Mouse (Mus musculus) CH12.LX (cell line): ENCODE measurements at regions not wholly inside any gene's neighbourhood (a gene's known extent, or its start where the extent isn't known, plus 50 kb on each side); places are given as distances from the start of the nearest gene placed in this dataset.

ENCODE experiments used
- DNase-seq: peaks from one replicate; pipeline ENCODE4 v3.0.0-alpha.2; 2013; ENCODE audit errors: extremely low read depth
- H3K27ac ChIP-seq: 2 replicates; pipeline ENCODE4 v1.5.1; 2012; ENCODE audit warnings: low read depth, mild to moderate bottlenecking, control low read depth, moderate library complexity; ENCODE audit not compliant: insufficient read depth
- H3K27me3 ChIP-seq: replicated peaks from 2 replicates; pipeline ENCODE3; 2012; ENCODE audit warnings: inconsistent platforms
- H3K36me3 ChIP-seq, 2 experiments: replicated peaks in 1 of 2; 2 replicates each; pipeline versions ENCODE3 to v1.6.1; 2012; ENCODE audit warnings: inconsistent platforms in 1 of 2, low read length in 1 of 2, mild to moderate bottlenecking in 1 of 2, mixed read lengths in 1 of 2, moderate library complexity in 1 of 2; ENCODE audit not compliant: control insufficient read depth in 1 of 2, insufficient read depth in 1 of 2
- H3K4me1 ChIP-seq, 2 experiments: 2 replicates each; pipeline ENCODE4 v1.6.1; 2012; ENCODE audit warnings: inconsistent platforms in 1 of 2, moderate library complexity in 1 of 2; ENCODE audit not compliant: insufficient read depth in 2 of 2, control insufficient read depth in 1 of 2
- H3K4me2 ChIP-seq: 2 replicates; pipeline ENCODE4 v1.6.1; 2012; ENCODE audit warnings: low read depth, mild to moderate bottlenecking, control low read depth; ENCODE audit not compliant: poor library complexity, insufficient read depth, severe bottlenecking
- H3K4me3 ChIP-seq, 3 experiments: fragments of 150-350 bp in 1 of 3; sonication (generic) in 1 of 3; replicated peaks in 1 of 3; 2 replicates each; pipeline versions ENCODE3 to v1.5.1; 2011 to 2012; ENCODE audit warnings: low read depth in 2 of 3, low read length in 2 of 3, mild to moderate bottlenecking in 2 of 3, moderate library complexity in 2 of 3, control low read depth in 1 of 3, improper control_type of control experiment in 1 of 3, inconsistent platforms in 1 of 3, mixed read lengths in 1 of 3; ENCODE audit not compliant: poor library complexity in 1 of 3
- H3K79me2 ChIP-seq: replicated peaks from 2 replicates; pipeline ENCODE4 v1.6.1; 2012; ENCODE audit warnings: mild to moderate bottlenecking, moderate library complexity; ENCODE audit not compliant: control insufficient read depth, poor library complexity, insufficient read depth, severe bottlenecking; ENCODE audit errors: extremely low read depth
- H3K9ac ChIP-seq: 2 replicates; pipeline ENCODE4 v1.6.1; 2012; ENCODE audit warnings: low read depth, mild to moderate bottlenecking, control low read depth, moderate library complexity; ENCODE audit not compliant: insufficient read depth
- H3K9me3 ChIP-seq: replicated peaks from 2 replicates; pipeline ENCODE3; 2012; ENCODE audit warnings: low read length, inconsistent platforms, mixed read lengths
- BHLHE40 ChIP-seq: IDR thresholded peaks from 2 replicates; pipeline ENCODE4 v1.6.1; 2011; ENCODE audit warnings: mild to moderate bottlenecking, low read depth, low read length, improper control_type of control experiment
- CHD1 ChIP-seq: IDR thresholded peaks from 2 replicates; pipeline ENCODE4 v1.6.1; 2012; ENCODE audit warnings: low read depth, low read length, improper control_type of control experiment, inconsistent platforms
- CHD2 ChIP-seq: IDR thresholded peaks from 2 replicates; pipeline ENCODE4 v1.6.1; 2011; ENCODE audit warnings: low read length, improper control_type of control experiment
- CTCF ChIP-seq, 2 experiments: IDR thresholded peaks in 1 of 2; conservative IDR thresholded peaks in 1 of 2; 2 replicates each; pipeline ENCODE4 v1.5.1; 2011 to 2012; ENCODE audit warnings: low read depth in 2 of 2, low read length in 2 of 2, improper control_type of control experiment in 1 of 2, inconsistent platforms in 1 of 2, mild to moderate bottlenecking in 1 of 2, moderate library complexity in 1 of 2
- E2F4 ChIP-seq: IDR thresholded peaks from 2 replicates; pipeline ENCODE4 v1.6.1; 2011; ENCODE audit warnings: low read depth, low read length, improper control_type of control experiment; ENCODE audit not compliant: insufficient replicate concordance
- ELF1 ChIP-seq: IDR thresholded peaks from 2 replicates; pipeline ENCODE4 v1.6.1; 2014; ENCODE audit warnings: low read depth, mild to moderate bottlenecking, inconsistent platforms, low read length, improper control_type of control experiment
- EP300 ChIP-seq: IDR thresholded peaks from 2 replicates; pipeline ENCODE4 v1.6.1; 2011; ENCODE audit warnings: low read length, improper control_type of control experiment
- ETS1 ChIP-seq: conservative IDR thresholded peaks from 2 replicates; pipeline ENCODE4 v1.6.1; 2012; ENCODE audit warnings: low read depth, mild to moderate bottlenecking, inconsistent platforms, low read length, improper control_type of control experiment, moderate library complexity
- GABPA ChIP-seq: IDR thresholded peaks from 2 replicates; pipeline ENCODE4 v1.6.1; 2012; ENCODE audit warnings: low read depth, low read length, improper control_type of control experiment, inconsistent platforms; ENCODE audit not compliant: insufficient replicate concordance
- HCFC1 ChIP-seq: IDR thresholded peaks from 2 replicates; pipeline ENCODE4 v1.6.1; 2012; ENCODE audit warnings: low read depth, mild to moderate bottlenecking, inconsistent platforms, low read length, improper control_type of control experiment
- IRF4 ChIP-seq: IDR thresholded peaks from 2 replicates; pipeline ENCODE4 v1.6.1; 2014; ENCODE audit warnings: low read depth, mild to moderate bottlenecking, inconsistent platforms, low read length, improper control_type of control experiment
- JUN ChIP-seq: IDR thresholded peaks from 2 replicates; pipeline ENCODE4 v1.6.1; 2011; ENCODE audit warnings: low read depth, mild to moderate bottlenecking, low read length, improper control_type of control experiment, moderate library complexity; ENCODE audit not compliant: insufficient read depth
- KAT2A ChIP-seq: IDR thresholded peaks from 2 replicates; pipeline ENCODE4 v1.6.1; 2012; ENCODE audit warnings: low read length, improper control_type of control experiment, inconsistent platforms; ENCODE audit not compliant: insufficient replicate concordance
- MAFK ChIP-seq: IDR thresholded peaks from 2 replicates; pipeline ENCODE4 v1.6.1; 2011; ENCODE audit warnings: low read length, improper control_type of control experiment; ENCODE audit not compliant: insufficient replicate concordance
- MAX ChIP-seq: IDR thresholded peaks from 2 replicates; pipeline ENCODE4 v1.6.1; 2011; ENCODE audit warnings: low read length, improper control_type of control experiment
- MEF2A ChIP-seq: IDR thresholded peaks from 2 replicates; pipeline ENCODE4 v1.6.1; 2014; ENCODE audit warnings: low read depth, mild to moderate bottlenecking, inconsistent platforms, low read length, improper control_type of control experiment, borderline replicate concordance
- MXI1 ChIP-seq: IDR thresholded peaks from 2 replicates; pipeline ENCODE4 v1.6.1; 2011; ENCODE audit warnings: mild to moderate bottlenecking, low read depth, low read length, improper control_type of control experiment
- MYC ChIP-seq: IDR thresholded peaks from 2 replicates; pipeline ENCODE4 v1.6.1; 2011; ENCODE audit warnings: low read depth, mild to moderate bottlenecking, improper control_type of control experiment, low read length
- NELFE ChIP-seq: IDR thresholded peaks from 2 replicates; pipeline ENCODE4 v1.6.1; 2011; ENCODE audit warnings: low read depth, low read length, improper control_type of control experiment
- PAX5 ChIP-seq: IDR thresholded peaks from 2 replicates; pipeline ENCODE4 v1.6.1; 2012; ENCODE audit warnings: low read length, inconsistent platforms, mixed read lengths
- POLR2A ChIP-seq: IDR thresholded peaks from 2 replicates; pipeline ENCODE4 v1.6.1; 2011; ENCODE audit warnings: low read depth, mild to moderate bottlenecking, improper control_type of control experiment, low read length
- POLR2AphosphoS2 ChIP-seq: IDR thresholded peaks from 2 replicates; pipeline ENCODE4 v1.6.1; 2011; ENCODE audit warnings: low read depth, low read length, improper control_type of control experiment
- RCOR1 ChIP-seq: conservative IDR thresholded peaks from 2 replicates; pipeline ENCODE4 v1.6.1; 2012; ENCODE audit warnings: low read depth, mild to moderate bottlenecking, inconsistent platforms, low read length, improper control_type of control experiment
- SIN3A ChIP-seq: IDR thresholded peaks from 2 replicates; pipeline ENCODE4 v1.6.1; 2012; ENCODE audit warnings: low read length, improper control_type of control experiment, inconsistent platforms
- TBP ChIP-seq: conservative IDR thresholded peaks from 2 replicates; pipeline ENCODE4 v1.6.1; 2011; ENCODE audit warnings: low read depth, low read length, improper control_type of control experiment
- UBTF ChIP-seq: IDR thresholded peaks from 2 replicates; pipeline ENCODE4 v1.6.1; 2012; ENCODE audit warnings: low read depth, mild to moderate bottlenecking, inconsistent platforms, low read length, improper control_type of control experiment, moderate library complexity
- USF1 ChIP-seq: IDR thresholded peaks from 2 replicates; pipeline ENCODE4 v1.6.1; 2014; ENCODE audit warnings: low read depth, mild to moderate bottlenecking, inconsistent platforms, low read length, improper control_type of control experiment
- USF2 ChIP-seq: conservative IDR thresholded peaks from 2 replicates; pipeline ENCODE4 v1.6.1; 2011; ENCODE audit warnings: low read depth, low read length, improper control_type of control experiment
- ZKSCAN1 ChIP-seq: IDR thresholded peaks from 2 replicates; pipeline ENCODE4 v1.6.1; 2012; ENCODE audit warnings: low read depth, inconsistent platforms, low read length, improper control_type of control experiment, borderline replicate concordance
- ZMIZ1 ChIP-seq: IDR thresholded peaks from 2 replicates; pipeline ENCODE4 v1.6.1; 2012; ENCODE audit warnings: low read depth, mild to moderate bottlenecking, inconsistent platforms, low read length, improper control_type of control experiment
- dilution Hi-C: fragments of 300-500 bp; cut with MboI; formaldehyde crosslinking; loops from 2 replicates; pipeline ENCODE4 v1.14.3; 2020; ENCODE audit warnings: low sequenced_read_pairs; ENCODE audit not compliant: extremely low pct_unique_long_range_greater_than_20kb, extremely low pct_ligation_motif_present
- in situ Hi-C: fragments of 300-500 bp; cut with MboI; formaldehyde crosslinking; loops from 3 replicates; pipeline ENCODE4 v1.14.3; 2019; ENCODE audit warnings: low sequenced_read_pairs, low pct_ligation_motif_present, low pct_unique_long_range_greater_than_20kb, mixed read lengths

DNA sequence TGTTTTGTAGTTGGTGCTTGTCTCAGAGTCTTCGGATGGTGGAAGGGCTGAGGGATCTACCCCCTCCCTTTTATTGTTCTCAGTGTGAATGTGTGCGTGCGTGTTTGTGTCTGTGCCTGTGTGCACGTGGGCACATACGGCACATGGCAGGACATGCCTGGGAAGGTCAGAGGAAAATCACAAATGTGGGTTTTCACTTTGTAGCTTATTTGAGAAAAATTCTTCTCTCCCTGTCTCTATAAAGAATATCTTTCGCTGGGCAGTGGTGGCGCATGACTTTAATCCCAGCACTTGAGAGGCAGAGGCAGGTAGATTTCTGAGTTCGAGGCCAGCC, 73.5 kb upstream of the Klf13 start:
- Histone ChIP-seq H3K36me3 (no peaks in the 10 kb centered on the region), H3K9me3 (no peaks in the 10 kb centered on the region), H3K27ac (peak overlapping the region; percentile 72), H3K4me1 (peaks cover 8 to 18% of the 10 kb centered on the region in 2 experiments), H3K27me3 (no peaks in the 10 kb centered on the region), H3K79me2 (no peaks in the 10 kb centered on the region), H3K4me3 (peak overlapping the region in 2 of 3 experiments; percentile 1 to 31), H3K4me2 (peak overlapping the region; percentile 78), H3K9ac (no peak overlapping the region)
- in situ Hi-C loops: no loop called here
- DNase-seq: no peak
- dilution Hi-C loops: no loop called here
- TF ChIP-seq ZMIZ1: no peak
- TF ChIP-seq ZKSCAN1: no peak
- TF ChIP-seq CHD1: no peak
- TF ChIP-seq NELFE: no peak
- no peak for TF ChIP-seq GABPA
- TF ChIP-seq BHLHE40: no peak; the same call in 1 of the 2 replicates
- TF ChIP-seq IRF4: no peak
- no peak for TF ChIP-seq MAX
- no peak for TF ChIP-seq E2F4
- no peak for TF ChIP-seq USF2
- no peak for TF ChIP-seq SIN3A
- no peak for TF ChIP-seq HCFC1
- TF ChIP-seq ETS1: no peak
- TF ChIP-seq JUN: no peak
- TF ChIP-seq KAT2A: no peak
- TF ChIP-seq CTCF (conservative IDR thresholded peaks at IDR 0.05 in 1 of 2, IDR thresholded peaks at IDR 0.05 in 1 of 2; ENCODE audit: low read depth in 2 of 2, low read length in 2 of 2): no peak
- no peak for TF ChIP-seq MEF2A

DNA sequence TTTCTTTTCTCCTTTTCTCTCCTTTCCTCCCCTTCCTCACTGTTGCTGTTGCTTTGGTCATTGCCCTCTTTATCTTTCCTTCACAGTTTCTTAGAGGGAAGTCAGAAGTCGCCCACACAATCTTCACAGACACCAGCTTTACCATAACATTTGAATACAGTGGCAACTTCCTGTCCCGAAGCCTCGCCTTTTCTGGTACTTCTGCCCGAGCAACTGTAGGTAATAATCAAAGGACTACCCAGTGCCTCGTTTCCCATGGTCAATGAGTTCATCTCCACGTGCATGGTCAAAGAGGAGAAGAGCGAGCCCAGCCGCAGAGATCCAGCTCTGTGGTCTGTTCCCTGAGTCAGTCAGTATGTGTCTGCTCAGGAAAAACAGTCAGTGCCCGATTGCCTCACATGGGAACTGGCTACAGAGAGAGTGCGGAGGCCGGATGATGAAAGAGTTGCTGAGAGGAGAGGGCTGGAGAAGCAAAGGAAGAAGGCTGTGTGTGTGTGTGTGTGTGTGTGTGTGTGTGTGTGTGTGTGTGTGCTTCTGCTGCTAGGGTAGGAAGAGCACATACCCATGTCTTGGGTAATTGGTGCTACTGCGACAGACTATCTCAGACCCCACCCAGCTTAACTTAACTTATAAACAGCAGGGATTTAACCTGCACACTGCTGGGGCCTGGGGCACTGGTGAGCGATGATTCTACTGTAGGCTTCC, 73.0 kb upstream of the Klf13 start:
- Histone ChIP-seq H3K27me3 (no peaks in the 10 kb centered on the region), H3K9ac (peak overlapping the region; percentile 82; the same call in 1 of the 2 replicates), H3K27ac (peak overlapping the region; percentile 98), H3K9me3 (no peaks in the 10 kb centered on the region), H3K4me3 (peak overlapping the region; percentile 45 to 61 (median 49)), H3K79me2 (no peaks in the 10 kb centered on the region), H3K36me3 (no peaks in the 10 kb centered on the region), H3K4me1 (peaks cover 13 to 23% of the 10 kb centered on the region in 2 experiments), H3K4me2 (peak overlapping the region; percentile 78)
- in situ Hi-C loops (no loop called here), dilution Hi-C loops (no loop called here)
- peak; percentile 82 for DNase-seq
- TF ChIP-seq CHD2: 0 out of 2 replicates have a peak, but pooled peaks have one; percentile 26
- TF ChIP-seq ETS1: peak; percentile 54
- peak; percentile 81 for TF ChIP-seq BHLHE40
- peak; percentile 80 for TF ChIP-seq TBP
- TF ChIP-seq POLR2AphosphoS2: no peak
- TF ChIP-seq SIN3A: peak; percentile 65
- TF ChIP-seq POLR2A: peak; percentile 55
- peak; percentile 22; the same call in 1 of the 2 replicates for TF ChIP-seq MEF2A
- TF ChIP-seq EP300: 0 out of 2 replicates have a peak, but pooled peaks have one; percentile 32
- no peak for TF ChIP-seq USF1
- peak; percentile 72 for TF ChIP-seq MAX
- TF ChIP-seq HCFC1: no peak
- TF ChIP-seq JUN: no peak
- TF ChIP-seq CTCF (conservative IDR thresholded peaks at IDR 0.05 in 1 of 2, IDR thresholded peaks at IDR 0.05 in 1 of 2; ENCODE audit: low read depth in 2 of 2, low read length in 2 of 2): no peak
- peak; percentile 69 for TF ChIP-seq ELF1
- TF ChIP-seq PAX5: no peak
- TF ChIP-seq UBTF: no peak; the same call in 1 of the 2 replicates
- no peak for TF ChIP-seq RCOR1
- TF ChIP-seq NELFE: peak; percentile 53; the same call in 1 of the 2 replicates
- no peak for TF ChIP-seq MAFK
- 0 out of 2 replicates have a peak, but pooled peaks have one; percentile 43 for TF ChIP-seq MYC
- TF ChIP-seq MXI1: peak; percentile 63
